Mouse (Mus musculus): ENCODE results near the gene Fam110c. TPM values are rescaled to one million over a fixed set of nuclear protein-coding genes. Genes with fewer than 3 reads are reported as not detected.

Fam110c gene
- polyA plus RNA-seq, 1 experiment from 2014 or later = 0.40 TPM

GRCm38 (mm10) chr12:31122892-31123622 lies 49.4 kb downstream of the Fam110c start:
- H3K36me3 ChIP-seq (ENCODE audit: control insufficient read depth, insufficient read depth, low read length) = no peaks in the 10 kb centered on the region
- no peaks in the 10 kb centered on the region for H3K27me3 ChIP-seq (ENCODE audit: control insufficient read depth, insufficient read depth, low read length)
- no peak for ATAC-seq (replicated peaks; ENCODE audit: insufficient number of reproducible peaks, low FRiP score, low TSS enrichment)
- no peak overlapping the region for H3K4me2 ChIP-seq
- peaks cover 4% of the 10 kb centered on the region; the same call in 1 of the 2 replicates for H3K4me1 ChIP-seq (ENCODE audit: control insufficient read depth, insufficient read depth, low read length)
- H3K27ac ChIP-seq (ENCODE audit: low read depth, low read length) = no peak overlapping the region
- H3K4me3 ChIP-seq (ENCODE audit: low read depth, low read length) = no peak overlapping the region
- no peak overlapping the region for H3K9ac ChIP-seq (ENCODE audit: low read depth, low read length)
- WGBS (ENCODE audit: insufficient replicate concordance) = 67% methylated on average over 6 of the region's 6 CpGs
- no peaks in the 10 kb centered on the region for H3K9me3 ChIP-seq (replicated peaks; ENCODE audit: control insufficient read depth, low read length)

GRCm38 (mm10) chr12:31126071-31126470 lies 52.4 kb downstream of the Fam110c start:
- ATAC-seq (replicated peaks; ENCODE audit: insufficient number of reproducible peaks, low FRiP score, low TSS enrichment) = no peak
- 26% methylated on average over 1 of the region's 1 CpGs for WGBS (ENCODE audit: insufficient replicate concordance)
- no peaks in the 10 kb centered on the region for H3K27me3 ChIP-seq (ENCODE audit: control insufficient read depth, insufficient read depth, low read length)
- H3K9me3 ChIP-seq (replicated peaks; ENCODE audit: control insufficient read depth, low read length) = no peaks in the 10 kb centered on the region
- no peak overlapping the region for H3K4me2 ChIP-seq
- H3K4me3 ChIP-seq (ENCODE audit: low read depth, low read length) = no peak overlapping the region
- H3K4me1 ChIP-seq (ENCODE audit: control insufficient read depth, insufficient read depth, low read length) = peaks cover 1% of the 10 kb centered on the region; the same call in 1 of the 2 replicates
- no peaks in the 10 kb centered on the region for H3K36me3 ChIP-seq (ENCODE audit: control insufficient read depth, insufficient read depth, low read length)
- H3K27ac ChIP-seq (ENCODE audit: low read depth, low read length) = no peak overlapping the region
- H3K9ac ChIP-seq (ENCODE audit: low read depth, low read length) = no peak overlapping the region

GRCm38 (mm10) chr12:31129548-31129947 lies 55.9 kb downstream of the Fam110c start:
- H3K27me3 ChIP-seq (ENCODE audit: control insufficient read depth, insufficient read depth, low read length) = no peaks in the 10 kb centered on the region
- no peaks in the 10 kb centered on the region for H3K9me3 ChIP-seq (replicated peaks; ENCODE audit: control insufficient read depth, low read length)
- ATAC-seq (replicated peaks; ENCODE audit: insufficient number of reproducible peaks, low FRiP score, low TSS enrichment) = no peak
- H3K4me1 ChIP-seq (ENCODE audit: control insufficient read depth, insufficient read depth, low read length) = no peaks in the 10 kb centered on the region
- H3K4me2 ChIP-seq = no peak overlapping the region
- H3K4me3 ChIP-seq (ENCODE audit: low read depth, low read length) = no peak overlapping the region
- no peak overlapping the region for H3K27ac ChIP-seq (ENCODE audit: low read depth, low read length)
- H3K9ac ChIP-seq (ENCODE audit: low read depth, low read length) = no peak overlapping the region
- WGBS (ENCODE audit: insufficient replicate concordance) = 75% methylated on average over 4 of the region's 4 CpGs
- no peaks in the 10 kb centered on the region for H3K36me3 ChIP-seq (ENCODE audit: control insufficient read depth, insufficient read depth, low read length)

Other genes starting within 250 kb of the Fam110c start
- gene Alkal2, start 189.5 kb upstream of the Fam110c start, polyA plus RNA-seq (2014; fragmentation: Nextera tagmentation; extraction: Ambion mirVana) = 0.26 TPM in 1 of 2 replicates, not detected in the other
- gene Acp1, start 162.3 kb upstream of the Fam110c start, polyA plus RNA-seq (2014; fragmentation: Nextera tagmentation; extraction: Ambion mirVana) = 135 and 149 TPM in 2 replicates
- 11.7 and 13.0 TPM in 2 replicates for gene Sh3yl1, start 162.2 kb upstream of the Fam110c start, polyA plus RNA-seq (2014; fragmentation: Nextera tagmentation; extraction: Ambion mirVana)
- gene Gm6993, start 166.9 kb downstream of the Fam110c start, polyA plus RNA-seq (2014; fragmentation: Nextera tagmentation; extraction: Ambion mirVana) = not detected in 2 replicates
- gene Lamb1, start 191.4 kb downstream of the Fam110c start, polyA plus RNA-seq (2014; fragmentation: Nextera tagmentation; extraction: Ambion mirVana) = 67.4 and 92.3 TPM in 2 replicates

Measured in heart, embryonic 11.5 days (tissue).